Mouse (Mus musculus): ENCODE data around the gene Pitx1.

Pitx1 gene

GRCm38 (mm10) chr13:55831722-55832160, 4.3 kb downstream of the Pitx1 start:
- in situ Hi-C loops (cut with MboI; ENCODE audit: unreplicated experiment in 2 of 2) = no loop called here

GRCm38 (mm10) chr13:55830833-55831721, 4.9 kb downstream of the Pitx1 start:
- in situ Hi-C loops (cut with MboI; ENCODE audit: unreplicated experiment in 2 of 2) = no loop called here

GRCm38 (mm10) chr13:55830081-55830832, 5.7 kb downstream of the Pitx1 start:
- in situ Hi-C loops (cut with MboI; ENCODE audit: unreplicated experiment in 2 of 2) = no loop called here

GRCm38 (mm10) chr13:55829018-55829655, 6.9 kb downstream of the Pitx1 start:
- in situ Hi-C loops (cut with MboI; ENCODE audit: unreplicated experiment in 2 of 2) = no loop called here

GRCm38 (mm10) chr13:55828141-55829017, 7.6 kb downstream of the Pitx1 start:
- in situ Hi-C loops (cut with MboI; ENCODE audit: unreplicated experiment in 2 of 2) = no loop called here

GRCm38 (mm10) chr13:55827679-55828140, 8.3 kb downstream of the Pitx1 start:
- in situ Hi-C loops (cut with MboI; ENCODE audit: unreplicated experiment in 2 of 2) = no loop called here

GRCm38 (mm10) chr13:55826796-55827678, 9.0 kb downstream of the Pitx1 start:
- in situ Hi-C loops (cut with MboI; ENCODE audit: unreplicated experiment in 2 of 2) = no loop called here

- in situ Hi-C loops (cut with MboI; ENCODE audit: unreplicated experiment in 2 of 2) = no loop called here
Measured at GRCm38 (mm10) chr13:55826008-55826671, 9.9 kb downstream of the Pitx1 start.

- in situ Hi-C loops (cut with MboI; ENCODE audit: unreplicated experiment in 2 of 2) = no loop called here
Measured at GRCm38 (mm10) chr13:55825245-55825681, 10.7 kb downstream of the Pitx1 start.

GRCm38 (mm10) chr13:55824151-55824945, 11.6 kb downstream of the Pitx1 start:
- in situ Hi-C loops (cut with MboI; ENCODE audit: unreplicated experiment in 2 of 2) = no loop called here

- in situ Hi-C loops (cut with MboI; ENCODE audit: unreplicated experiment in 2 of 2) = no loop called here
Measured at GRCm38 (mm10) chr13:55822499-55822898, 13.5 kb downstream of the Pitx1 start.

- in situ Hi-C loops (cut with MboI; ENCODE audit: unreplicated experiment in 2 of 2) = no loop called here
Measured at GRCm38 (mm10) chr13:55814834-55815233, 21.2 kb downstream of the Pitx1 start.

- in situ Hi-C loops (cut with MboI; ENCODE audit: unreplicated experiment in 2 of 2) = no loop called here
Measured at GRCm38 (mm10) chr13:55813490-55814016, 22.4 kb downstream of the Pitx1 start.

- in situ Hi-C loops (cut with MboI; ENCODE audit: unreplicated experiment in 2 of 2) = no loop called here
Measured at GRCm38 (mm10) chr13:55810947-55811346, 25.0 kb downstream of the Pitx1 start.

GRCm38 (mm10) chr13:55809707-55810106, 26.3 kb downstream of the Pitx1 start:
- in situ Hi-C loops (cut with MboI; ENCODE audit: unreplicated experiment in 2 of 2) = no loop called here

GRCm38 (mm10) chr13:55809041-55809623, 26.9 kb downstream of the Pitx1 start:
- in situ Hi-C loops (cut with MboI; ENCODE audit: unreplicated experiment in 2 of 2) = no loop called here

- in situ Hi-C loops (cut with MboI; ENCODE audit: unreplicated experiment in 2 of 2) = no loop called here
Measured at GRCm38 (mm10) chr13:55803973-55804372, 32.0 kb downstream of the Pitx1 start.
